Mouse (Mus musculus): Measurements from ENCODE around the gene Dlgap1. TPM values are rescaled to one million over a fixed set of nuclear protein-coding genes. Genes with fewer than 3 reads are reported as not detected.

Gene Dlgap1
- total RNA-seq, 4 experiments from 2014 or later, result 39.0 to 64.4 (median 46.2) TPM

DNA sequence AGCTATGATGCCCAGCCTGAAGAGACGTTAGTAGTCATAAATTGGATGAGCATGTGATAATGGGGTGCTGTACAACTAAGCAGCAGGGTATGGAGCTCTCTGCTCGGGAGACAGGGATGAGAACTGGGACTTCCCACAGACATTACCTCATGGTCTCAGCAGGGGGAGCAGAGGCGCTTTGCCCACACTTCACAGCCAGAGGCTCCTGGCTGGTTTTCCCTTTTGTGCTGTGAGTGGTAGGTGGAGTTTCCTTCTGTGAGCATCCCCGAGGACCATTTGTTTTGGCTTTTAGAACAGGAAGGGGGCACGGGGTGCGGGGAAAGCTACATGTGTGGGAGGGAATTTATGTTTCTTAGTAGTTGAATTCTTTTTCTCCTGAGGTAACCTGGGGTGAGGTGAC, 768.6 kb downstream of the Dlgap1 start:
- DNase-seq, result peak; percentile 71

DNA sequence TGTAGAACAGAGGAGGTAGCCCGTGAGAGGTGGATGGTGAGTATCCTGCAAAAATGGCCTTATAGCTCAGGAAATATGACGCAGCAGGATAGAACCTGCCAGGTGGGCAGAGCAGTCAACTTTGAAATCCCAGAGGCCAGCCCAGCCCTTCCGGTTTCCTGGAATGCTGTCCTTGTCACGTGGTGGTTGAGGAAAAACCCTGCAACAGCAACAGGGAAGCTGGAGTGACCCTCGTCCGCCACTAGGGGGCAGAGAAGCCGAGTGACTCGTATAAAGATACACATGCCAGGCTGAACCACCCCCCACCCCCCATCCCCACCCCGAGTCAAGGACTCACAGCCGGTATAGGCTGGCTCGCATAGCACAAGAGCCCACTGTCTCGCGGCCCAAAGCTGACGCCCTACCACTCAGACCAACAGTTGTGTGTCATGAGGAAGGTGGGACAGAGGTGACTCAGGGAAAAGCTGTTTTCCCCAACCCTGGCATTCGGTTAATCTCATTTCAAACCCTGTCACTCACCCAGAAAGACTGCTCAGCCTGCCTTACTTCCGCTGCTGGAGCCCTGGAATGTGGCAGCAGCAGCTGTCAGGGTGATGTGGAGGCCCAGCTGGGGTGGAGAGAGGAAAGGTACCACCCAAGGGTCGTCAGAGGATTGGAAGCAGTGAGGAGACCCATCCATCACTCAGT, 769.4 kb downstream of the Dlgap1 start:
- DNase-seq, result peak; percentile 88

DNA sequence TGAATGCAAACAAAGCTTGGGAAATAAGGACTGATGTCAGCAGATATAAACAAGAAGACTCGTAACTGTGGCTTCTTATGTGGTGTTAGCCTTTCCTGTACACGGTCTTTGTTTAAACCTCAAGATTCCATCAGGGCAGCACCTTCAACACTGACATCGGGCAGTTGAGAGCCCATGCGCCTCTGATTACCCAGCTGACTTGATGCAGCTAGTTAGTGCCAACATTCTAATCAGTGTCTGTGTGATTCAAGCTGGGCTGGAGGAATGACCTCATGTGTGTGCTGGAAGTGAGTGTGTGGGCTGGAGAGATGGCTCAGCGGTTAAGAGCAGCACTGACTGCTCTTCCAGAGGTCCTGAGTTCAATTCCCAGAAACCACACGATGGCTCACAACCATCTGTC, 770.5 kb downstream of the Dlgap1 start:
- no peak for DNase-seq

DNA sequence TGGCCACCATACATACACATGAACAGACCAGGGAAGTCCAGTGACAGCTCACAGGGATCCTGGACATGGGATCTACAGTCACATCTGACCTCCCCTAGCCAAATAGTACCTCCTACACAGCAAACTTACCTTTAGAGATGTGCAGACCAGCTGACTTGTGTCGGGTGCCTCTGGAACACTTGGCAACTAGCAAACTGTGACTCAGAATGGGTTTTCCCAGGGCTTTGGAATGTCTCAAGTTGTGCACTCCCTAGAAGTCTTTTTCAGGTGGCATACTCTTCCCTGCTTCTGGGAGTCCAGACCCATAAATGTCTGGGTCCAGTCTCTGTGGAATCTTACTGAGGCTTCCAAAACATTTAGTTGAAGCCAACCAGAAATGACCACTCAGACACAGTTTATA, 772.8 kb downstream of the Dlgap1 start:
- DNase-seq, result no peak

DNA sequence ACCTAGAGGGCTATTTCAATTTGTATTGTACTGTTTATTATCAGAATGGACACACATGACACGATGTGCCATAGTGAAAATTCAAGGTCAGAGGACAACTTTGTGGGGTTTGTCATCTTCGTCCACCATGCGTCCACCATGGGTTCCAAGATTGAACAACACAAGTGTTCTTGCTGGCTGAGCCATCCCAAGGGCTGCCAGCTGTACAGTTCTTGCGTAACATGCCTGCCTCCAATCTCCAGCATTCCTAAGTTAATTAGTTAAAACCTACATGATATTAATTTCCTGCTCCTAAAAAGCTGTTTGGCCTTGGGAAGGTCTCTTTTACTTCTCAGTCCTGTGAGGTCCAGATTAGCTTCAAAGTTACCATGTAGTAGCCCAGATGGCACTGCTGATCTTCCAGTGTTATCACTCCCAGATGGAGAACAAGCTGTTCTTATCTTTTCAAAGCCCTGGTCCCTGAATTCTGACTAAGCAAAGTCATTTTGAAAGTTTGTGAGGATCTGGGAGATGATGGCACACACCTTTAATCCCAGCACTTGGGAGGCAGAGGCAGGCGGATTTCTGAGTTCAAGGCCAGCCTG, 775.8 kb downstream of the Dlgap1 start:
- DNase-seq, result no peak

DNA sequence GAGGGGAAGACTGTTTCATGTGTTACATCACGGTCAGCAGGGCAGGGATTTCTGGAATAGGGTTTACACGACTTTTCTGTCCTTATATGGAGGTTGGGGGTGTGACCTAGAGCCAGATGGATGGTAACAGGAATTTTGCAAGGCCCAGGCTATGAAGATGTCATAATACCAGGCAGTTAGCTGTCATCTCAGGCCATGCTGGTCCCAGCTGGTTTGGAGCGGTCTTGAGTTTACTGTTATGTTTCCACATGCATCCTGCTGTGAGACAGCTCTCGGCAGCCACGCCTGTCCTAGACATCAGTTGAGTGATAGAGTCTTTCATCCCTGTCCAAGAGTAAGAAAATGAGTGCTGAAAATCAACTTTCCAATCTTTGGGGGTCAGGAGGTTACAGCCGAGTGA, 776.5 kb downstream of the Dlgap1 start:
- no peak for DNase-seq

DNA sequence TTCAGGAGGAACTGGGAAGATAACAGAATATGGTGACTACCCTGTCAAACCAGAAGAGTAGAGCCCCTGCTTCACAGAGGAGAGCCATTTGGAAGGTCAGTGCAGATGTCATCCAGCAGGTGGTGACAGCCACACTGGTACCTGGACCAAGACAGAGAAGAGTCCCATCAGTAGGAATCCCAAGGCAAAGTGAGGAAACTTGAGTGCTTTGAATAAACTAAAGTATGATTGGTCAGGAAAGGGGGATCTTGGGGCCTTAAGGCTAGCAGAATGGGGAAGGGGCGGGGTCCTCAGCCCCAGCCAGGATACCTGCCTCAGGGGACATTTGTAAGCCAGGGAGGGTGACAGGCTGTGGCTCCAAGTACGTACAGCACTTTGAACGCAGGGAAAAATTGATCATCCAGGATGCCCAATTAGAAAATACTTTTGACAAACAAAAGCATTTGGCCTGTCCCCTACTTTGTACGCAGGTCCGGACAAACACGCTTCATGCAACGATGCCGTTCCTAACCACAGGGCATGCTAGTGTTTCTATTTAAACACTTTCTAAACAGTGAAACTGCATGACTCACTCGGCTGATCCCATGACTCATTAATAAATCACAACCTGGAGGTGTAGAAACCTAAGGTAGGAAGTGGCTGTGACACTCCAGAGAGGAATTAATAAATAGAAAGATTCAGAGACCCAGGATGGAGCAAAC, 777.7 kb downstream of the Dlgap1 start:
- DNase-seq, result no peak

DNA sequence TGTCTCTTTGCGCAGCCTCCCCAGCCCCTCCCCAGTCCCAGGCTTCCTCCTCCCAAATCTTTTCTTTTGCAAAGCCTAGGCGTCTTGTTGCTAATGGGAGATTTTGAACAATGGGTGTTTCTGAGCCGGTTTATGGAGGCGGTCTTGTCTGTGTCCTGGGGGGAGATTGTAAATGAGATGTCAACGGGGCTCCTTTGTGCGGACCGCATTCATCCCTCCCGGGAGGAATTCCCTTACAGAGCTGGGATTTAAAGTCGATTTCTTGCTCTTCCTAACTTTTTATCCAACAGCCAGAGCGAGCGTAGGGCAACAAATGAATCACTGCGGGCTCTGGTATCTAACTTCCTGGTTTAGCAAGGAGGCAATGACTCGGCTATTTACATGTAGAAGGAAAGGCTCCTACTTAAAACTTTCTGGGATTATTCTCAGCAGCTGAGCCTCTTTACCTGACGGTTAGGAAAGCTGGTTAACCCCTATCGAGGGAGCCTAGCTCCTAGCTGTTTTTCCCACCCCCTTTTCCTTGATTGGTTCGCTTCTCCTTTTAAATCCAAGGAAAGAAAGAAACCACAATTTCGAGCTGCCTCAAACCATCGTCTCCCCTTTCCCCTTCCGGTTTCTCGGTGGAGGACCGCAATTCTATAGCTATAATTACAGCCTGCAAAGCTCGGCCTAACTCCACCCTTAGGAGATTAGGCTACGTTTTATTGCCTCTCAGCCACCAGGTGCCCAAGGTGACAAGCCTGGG, 779.0 kb downstream of the Dlgap1 start:
- no peak for DNase-seq

DNA sequence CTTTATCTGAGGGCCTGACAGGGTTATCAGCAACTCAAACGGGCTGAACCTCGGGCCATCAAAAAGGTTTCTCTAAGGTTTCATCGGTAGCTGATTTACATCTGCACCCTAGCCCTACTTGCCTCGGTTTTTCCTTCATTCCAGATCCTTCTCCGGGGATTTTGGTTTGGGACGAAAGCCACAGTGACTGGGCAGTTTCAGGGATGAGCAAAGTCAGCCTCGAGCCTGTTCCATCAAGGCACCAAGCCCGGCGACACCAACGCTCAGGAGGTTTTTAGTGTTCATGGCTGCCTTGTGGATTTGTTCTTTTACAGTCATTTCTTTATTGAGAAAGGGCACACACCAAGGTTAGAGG, 779.6 kb downstream of the Dlgap1 start:
- DNase-seq, result no peak

DNA sequence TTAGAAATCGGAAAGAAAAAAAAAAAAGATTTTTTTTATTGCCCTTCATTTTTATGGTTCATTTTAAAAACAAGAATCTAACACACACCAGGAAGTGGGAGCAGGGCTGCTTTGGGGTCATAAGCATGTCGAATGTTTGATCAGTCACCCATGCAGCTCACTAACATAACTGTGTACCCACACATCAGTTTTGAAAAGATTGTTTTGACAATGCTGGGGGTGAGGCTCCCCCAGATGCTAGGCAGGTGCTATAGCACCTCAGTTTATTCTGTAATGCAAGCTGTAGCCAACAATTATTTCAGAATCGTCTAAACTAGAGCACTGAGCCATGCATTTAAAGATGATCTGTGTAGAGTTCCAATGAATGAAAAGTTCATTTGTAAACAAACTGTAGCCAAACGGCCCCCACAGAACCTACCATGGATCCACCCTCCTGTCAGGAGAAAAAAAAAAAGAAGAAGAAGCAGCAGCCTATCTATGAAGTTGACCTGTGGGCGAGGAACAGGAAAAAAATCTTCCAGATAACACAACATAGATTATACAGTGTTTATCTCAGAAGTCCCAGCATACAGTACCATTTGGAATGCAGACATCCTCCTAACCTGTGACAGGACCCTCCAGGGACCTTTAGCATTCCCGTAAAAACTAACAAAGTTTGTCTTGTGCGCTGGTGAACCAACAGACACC, 780.2 kb downstream of the Dlgap1 start:
- DNase-seq, result no peak

DNA sequence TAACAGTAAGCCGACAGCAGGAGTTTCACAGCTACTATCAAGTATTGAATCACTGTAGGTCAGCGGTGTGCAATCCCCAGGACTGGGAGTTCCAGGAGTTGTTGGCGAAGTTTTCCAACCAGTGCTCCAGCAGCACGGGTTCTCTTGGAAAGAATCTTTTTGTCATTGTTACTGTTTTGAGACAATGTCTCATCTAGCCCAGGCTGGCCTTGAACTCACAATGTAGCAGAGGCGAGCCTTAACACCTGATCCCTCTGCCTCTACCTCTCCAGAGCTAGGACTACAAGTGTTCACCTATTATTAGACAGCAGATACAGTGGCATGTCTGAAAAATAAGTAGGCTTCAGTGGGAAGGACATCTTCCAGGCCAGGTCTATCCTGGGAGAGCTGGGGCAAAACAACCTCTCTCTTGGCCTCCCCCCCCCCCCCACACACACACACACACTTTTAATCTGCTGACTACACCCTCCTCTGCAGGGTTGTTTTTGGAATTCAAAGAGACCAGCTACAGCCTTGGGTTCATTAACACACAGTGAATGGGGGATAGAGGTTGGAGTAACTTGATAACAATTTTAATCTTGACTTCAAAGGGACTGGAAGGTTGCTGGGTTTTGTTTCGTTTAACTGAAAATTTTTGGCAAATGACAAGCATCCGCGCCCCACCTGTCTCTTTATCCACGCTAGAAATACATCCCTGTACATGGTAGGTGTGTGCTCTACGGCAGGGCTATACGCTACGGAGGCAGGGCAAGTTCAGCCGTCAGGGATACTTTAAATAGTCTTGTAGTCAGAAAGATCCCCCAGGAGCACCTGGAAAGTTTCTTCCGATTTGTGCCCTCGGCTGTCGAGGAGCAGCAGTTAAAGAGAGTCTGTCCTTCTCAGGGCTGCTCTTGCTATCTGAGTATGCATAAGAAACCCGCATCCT, 781.6 kb downstream of the Dlgap1 start:
- DNase-seq, result no peak

DNA sequence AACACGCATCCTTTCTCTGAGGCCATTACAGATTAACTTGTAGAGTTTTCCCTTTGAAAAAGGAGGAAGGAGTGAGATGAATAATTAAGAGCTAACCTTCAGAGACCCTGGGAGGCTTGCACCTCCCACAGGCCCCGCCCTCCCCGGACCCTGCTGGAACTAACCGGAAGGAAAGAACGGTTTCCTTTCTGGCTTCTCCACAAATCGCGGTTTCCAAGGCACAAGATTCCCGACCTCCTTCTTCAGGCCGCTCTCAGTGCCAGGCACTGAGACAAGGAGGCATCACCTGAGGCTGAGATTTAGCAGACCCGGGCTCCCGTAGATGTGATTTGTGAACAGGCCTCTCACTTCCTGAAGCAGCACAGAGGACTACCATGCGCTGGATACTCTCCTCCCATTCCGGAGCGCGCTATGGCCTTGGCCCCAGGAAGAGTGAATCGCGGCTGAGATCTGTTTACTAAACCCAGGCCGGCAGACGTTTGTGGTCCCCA, 782.3 kb downstream of the Dlgap1 start:
- DNase-seq, result peak; percentile 69

DNA sequence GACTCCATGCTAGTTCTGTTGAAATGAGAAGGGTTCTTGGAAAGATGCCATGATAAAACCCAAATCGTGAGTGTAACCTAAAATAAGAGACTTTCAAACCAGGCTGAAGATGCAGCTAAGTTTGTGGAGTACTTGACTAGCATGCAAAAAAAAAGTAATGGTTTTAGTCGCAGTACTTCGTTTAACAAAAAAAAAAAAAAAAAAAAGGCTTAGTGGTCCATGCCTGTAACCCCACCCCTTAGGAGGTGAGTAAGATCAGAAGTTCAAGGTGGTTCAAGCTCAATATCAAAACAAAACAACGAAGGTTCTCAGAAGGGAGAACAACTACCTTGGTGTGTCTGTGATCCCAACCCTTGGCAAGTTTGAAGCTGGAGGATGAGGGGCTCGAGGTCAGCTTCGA, 782.8 kb downstream of the Dlgap1 start:
- DNase-seq, result no peak

DNA sequence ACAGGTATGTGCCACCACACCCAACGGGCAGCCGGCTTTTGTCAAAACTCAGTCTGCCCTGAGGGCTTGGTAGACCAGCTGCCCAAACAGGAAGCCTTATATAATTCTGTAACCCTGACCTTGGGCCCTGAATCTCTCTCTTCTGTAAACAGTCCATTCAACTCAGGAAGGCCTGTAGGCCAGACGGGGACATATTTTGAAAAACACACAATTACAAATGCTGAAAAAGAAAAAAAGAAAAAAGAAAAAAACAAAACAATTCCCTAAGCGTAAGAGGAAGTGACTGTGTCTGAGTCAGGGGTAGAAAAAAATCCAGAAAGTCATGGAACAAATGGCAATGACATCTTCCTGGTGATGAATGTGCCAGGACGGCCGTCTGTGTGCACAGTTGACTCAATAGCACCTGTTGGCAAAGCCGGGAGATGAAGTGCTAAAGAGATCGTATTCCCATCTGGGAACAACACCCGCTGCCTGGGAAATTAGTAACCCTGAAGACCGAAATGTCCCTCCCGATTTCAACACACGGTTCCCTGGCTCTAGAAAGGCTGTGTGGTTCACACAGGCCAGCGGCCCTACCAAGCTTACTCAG, 784.7 kb downstream of the Dlgap1 start:
- no peak for DNase-seq

DNA sequence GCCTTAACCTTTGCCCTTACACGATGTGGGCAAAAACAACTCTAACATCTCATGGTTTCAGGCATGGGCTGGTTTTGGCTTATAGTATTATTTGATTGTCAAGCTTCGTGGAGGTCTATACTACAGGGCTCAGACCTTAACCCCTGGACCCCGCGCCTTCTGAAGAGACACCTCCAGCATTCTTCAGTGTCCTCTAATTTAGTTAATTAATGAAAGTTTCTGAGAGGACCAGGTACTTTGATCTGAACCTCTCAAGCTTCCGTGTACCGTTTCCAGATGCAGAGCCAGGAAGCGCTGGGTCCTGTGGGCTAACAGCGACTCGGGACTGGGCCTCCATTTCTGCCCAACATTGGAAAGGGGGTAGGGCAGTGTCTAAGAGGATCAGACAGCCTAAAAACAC, 785.2 kb downstream of the Dlgap1 start:
- DNase-seq, result no peak

DNA sequence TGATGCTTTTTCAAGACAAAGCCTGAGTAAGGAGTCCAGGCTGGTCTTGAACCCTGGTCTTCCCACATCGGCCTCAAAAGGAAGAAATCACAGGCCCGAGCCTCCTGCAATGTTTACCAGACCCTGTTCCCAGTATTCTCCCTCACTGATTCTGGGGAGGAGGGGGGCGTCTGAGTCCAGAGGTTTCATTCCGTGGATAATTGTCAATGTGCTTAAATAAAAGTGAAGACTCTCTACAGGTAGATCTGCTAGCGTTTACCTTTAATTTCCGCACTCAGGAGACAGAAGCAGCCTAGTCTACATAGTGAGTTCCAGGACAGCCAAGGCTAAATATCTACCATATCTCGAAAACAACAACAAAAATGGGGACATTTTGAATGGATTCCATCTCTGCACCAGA, 785.8 kb downstream of the Dlgap1 start:
- DNase-seq, result no peak

DNA sequence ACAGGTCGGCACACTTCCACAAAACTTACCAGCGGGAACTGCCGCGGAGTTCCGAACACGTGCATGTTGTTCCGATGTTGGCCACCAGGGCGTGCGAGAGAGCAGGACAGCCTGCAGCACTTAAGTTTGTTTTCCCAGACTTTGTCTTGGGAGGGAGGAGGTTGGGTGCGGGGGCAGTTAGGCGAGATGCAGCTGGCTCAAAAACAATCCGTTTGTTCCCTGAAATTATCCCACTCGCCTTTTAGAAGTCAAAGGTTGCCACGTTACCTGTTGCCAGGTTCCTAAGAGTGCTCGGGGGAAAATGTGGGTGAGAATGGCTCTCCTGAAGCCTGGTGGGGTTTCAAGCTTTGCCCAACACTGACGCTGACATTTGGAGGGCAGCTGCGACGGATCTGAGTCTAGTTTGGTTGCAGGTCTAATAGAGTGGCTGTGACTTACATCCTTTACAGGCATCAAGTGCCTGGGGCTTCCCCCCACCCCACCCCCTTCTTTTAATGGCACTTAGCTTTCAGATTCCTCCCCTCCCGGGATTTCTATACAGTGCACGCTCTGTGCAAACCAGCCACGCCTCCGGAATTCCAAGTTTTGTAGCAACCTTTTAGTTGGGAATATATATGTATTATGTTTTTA, 786.3 kb downstream of the Dlgap1 start:
- peak; percentile 78 for DNase-seq

DNA sequence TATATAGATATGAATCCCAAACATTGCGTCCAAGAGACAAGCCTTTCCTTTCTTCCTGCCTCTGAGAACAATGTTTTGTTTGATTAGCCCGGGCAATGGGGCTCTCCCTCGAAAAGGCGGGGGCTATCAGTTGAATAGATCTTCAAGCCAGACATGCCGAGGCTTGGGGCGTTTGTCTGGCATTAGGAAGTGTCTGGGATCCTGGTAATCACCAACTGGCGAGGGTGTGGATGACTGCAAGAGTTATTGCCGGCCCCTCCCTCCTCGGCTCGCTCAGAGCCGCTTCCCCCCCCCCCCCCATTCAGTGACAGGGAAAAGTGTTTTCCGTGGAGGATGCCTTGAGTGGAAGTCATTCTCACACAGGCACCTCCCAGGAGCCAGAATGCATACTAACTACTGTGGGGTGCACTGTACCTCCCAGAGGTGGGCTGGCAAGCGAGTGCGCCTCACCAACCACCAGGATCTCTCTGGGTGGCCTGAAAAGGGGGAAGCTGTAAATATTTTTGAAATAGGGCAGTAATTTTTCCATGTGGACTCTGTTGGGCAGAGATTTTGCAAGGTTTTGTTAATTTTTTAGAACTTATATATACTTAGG, 786.9 kb downstream of the Dlgap1 start:
- DNase-seq, result no peak

DNA sequence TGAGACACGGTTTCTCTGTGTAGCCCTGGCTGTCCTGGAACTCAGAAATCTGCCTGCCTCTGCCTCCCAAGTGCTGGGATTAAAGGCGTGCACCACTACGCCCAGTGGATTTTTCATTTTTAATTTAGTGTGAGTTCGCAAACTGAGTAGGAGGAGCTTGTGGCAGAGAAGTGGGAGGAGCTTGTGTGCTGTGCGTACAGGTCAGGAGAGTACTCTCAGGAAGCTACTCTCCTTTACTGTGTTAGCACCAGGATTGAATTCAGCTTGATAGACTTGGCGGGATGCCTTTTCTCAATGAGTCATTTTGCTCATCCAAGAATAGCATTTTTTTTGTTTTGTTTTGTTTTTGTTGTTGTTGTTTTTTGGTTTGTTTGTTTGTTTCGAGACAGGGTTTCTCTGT, 793.1 kb downstream of the Dlgap1 start:
- DNase-seq, result no peak

DNA sequence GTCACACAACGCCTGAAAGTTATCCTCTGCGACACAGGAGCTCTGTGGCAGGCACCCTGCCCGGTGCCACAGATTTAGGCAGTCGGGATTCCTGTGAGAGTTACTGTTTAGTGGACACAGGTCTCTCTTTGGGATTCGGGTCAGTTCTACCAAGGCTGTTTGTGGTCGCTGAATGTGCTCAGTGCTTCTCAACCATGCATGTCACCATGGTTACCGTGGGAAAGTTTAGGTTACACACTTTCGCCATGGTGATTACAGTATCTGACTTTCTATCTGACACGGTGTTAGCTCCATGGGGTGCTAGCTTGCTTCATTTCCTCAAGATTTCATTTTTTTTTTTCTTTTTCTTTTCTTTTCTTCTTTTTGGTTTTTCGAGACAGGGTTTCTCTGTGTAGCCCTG, 793.8 kb downstream of the Dlgap1 start:
- DNase-seq, result no peak
